Mouse (Mus musculus): ENCODE results near the gene Abcg1.

The Abcg1 gene

DNA sequence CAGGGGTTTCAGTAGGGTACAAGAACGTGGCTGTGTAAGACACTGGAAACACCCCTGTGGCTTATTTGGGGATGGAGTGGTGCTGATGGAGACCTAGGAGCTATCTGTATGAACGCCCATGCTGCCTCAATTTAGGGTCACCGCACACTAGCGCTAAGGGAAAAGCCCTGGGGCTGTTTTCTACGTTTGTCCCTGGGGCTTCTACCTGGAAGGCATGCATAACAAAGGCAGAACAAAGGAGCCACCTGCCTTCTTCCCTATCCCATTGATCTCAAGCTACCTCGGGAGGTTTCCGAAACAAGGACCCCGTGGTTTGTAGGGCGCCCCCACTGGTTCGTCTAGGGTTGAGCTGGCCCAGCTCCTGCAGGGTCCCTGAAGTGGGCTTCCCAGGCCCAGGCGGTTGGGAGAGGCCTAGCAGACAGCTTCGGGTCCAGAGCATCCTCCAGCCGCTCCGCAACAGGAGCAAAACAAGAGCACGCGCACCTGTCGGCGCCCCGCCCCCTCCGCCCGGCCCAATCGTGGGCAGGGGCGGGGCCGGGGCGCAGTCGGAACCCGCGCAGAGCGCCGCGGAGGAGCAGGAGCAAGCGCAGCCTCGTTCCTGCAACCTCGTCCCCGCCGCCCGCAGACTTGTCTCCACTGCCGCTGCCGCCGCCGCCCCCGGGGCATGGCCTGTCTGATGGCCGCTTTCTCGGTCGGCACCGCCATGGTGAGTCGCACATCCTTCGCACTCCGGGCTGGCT is at the start of gene Abcg1:
Gene Abcg1, plus strand, starts transcription at position 525 of the 740 bp plus-strand sequence.
- DNase-seq (ENCODE audit: extremely low spot score, low read depth, low spot score) = no peak

DNA sequence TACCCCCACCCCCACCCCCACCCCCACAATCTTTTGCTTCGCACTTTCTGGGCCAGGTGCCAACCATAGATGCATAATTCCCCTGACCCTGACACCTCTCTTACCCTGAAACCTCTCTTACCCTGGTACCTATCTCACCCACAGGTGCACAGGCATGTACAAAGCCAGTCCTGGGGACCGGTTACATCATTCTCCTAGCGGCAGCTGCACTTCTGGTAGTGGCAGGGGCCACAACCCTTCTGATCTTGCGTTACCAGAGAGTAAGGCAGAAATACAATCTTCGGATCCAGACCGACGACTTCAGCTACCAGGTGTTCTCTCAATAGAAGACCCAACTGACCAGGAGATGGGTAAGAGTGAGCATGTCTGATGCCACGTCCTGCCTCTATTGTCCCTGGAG is 49.1 kb upstream of the Abcg1 start:
- no peak for DNase-seq (ENCODE audit: extremely low spot score, low read depth, low spot score)

DNA sequence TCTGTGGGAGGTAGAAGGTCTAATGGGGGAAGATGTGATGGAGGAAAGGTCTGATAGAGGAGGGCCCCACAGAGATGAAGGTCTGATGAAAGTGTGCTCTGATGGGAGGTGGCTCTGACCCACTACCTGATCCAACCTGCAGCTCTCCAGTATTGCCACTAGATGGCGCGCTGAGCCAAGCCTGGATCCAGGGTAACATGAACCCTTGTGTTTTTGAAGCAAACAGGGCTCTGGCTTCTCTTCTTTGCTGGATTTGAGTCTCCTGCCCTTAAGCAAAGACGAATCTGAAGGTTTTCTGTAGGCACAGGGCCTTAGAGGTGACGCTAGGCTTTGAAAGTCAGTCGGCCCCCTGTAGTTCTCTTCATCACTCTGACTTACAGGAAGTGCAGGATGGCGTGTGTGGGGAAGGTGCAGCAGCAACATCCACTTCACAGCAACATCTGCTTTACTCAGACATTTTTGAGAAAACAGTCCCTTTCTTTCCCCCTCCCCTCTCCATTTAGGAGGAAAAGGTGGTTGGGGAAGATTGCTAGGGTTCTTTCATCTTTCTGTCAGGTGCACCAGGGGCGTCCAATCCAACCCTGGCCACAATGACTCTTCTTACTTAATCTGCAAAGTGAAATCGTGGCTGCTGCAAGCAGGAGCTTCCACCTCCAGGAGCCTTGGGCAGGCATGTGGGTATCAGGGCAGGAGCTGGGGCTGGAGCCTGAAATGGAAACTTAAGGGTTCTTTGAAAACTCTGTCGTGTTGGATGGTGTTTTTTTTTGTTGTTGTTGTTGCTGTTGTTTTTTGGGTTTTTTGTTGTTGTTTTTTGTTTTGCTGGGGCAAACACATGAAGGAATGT is 45.7 kb upstream of the Abcg1 start:
- DNase-seq (ENCODE audit: extremely low spot score, low read depth, low spot score) = peak; percentile 46

DNA sequence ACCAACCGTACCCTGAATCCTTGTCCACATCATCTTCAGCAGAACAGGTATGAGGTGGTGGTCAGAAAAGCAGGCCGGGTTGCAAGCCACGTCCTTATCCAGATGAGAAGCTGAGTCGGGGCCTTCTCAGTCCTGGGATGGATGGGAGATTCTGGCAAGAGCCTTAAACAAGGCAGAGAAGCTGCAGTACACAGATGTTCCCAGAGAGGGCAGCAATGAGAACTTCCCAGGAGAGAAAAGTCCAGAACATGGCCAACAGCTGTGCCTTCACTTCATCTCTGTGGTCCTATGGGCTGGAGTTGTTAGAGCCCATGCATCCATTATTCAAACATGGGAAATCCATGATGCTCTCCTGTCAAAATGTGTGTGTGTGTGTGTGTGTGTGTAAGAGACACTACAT is 39.2 kb upstream of the Abcg1 start:
- DNase-seq (ENCODE audit: extremely low spot score, low read depth, low spot score) = peak; percentile 53

DNA sequence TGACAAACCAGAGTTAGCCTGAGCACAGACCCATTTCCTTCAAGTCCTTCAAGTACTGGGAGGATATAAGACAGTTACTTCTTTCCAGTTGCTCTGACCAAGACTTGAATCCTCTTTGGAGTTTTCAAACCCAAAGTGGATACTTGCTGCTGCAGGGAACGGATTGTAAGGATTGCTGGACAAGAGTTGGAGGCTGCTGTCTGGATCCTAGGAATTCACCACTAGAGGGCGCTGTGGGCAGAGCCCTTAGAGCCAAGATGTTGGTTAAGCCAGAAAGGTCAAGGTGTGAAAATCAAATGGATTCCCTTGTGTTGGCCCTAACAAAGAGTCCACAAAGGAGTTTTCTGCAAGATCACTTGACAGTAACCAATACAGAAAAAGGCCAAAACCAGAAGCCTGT is 38.0 kb upstream of the Abcg1 start:
- peak; percentile 75 for DNase-seq (ENCODE audit: extremely low spot score, low read depth, low spot score)

DNA sequence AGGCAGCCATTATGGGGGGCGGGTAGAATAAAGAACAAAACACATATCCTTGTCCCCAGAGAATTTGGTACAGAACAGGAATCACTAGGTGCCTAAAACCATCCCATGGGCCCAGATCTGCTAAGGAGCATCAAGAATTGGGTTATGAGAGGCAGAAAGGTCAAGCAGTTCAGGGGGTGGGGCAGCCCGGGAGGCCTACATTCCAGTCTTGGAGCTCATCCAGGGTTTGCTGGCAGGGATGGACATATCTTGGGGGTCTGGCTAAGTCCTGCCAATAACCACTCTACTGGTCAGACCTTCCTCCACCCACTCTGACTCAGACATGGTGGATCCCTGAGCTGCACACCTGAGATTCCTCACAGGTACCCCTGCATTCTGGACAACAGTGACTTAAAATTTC is 37.4 kb upstream of the Abcg1 start:
- DNase-seq (ENCODE audit: extremely low spot score, low read depth, low spot score) = no peak

DNA sequence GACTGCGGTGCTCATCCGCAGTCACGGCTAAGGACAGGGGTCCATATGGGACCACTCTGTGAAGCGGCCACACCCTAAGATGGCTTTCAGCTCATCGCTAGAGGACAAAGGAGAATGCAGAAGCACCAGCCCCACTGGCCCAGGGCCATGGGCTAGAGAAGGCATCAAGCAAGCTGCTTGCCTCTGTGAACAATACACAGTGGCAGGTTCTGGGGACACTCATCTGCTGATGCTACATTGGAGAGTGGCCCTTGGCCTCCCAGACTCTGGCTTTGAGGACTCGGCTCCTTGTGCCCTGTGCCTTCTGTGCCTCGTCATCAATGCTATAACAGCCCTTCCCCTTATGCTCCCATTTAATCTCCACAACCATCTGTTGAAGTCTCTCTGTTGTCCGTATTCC is 36.2 kb upstream of the Abcg1 start:
- DNase-seq (ENCODE audit: extremely low spot score, low read depth, low spot score) = no peak

DNA sequence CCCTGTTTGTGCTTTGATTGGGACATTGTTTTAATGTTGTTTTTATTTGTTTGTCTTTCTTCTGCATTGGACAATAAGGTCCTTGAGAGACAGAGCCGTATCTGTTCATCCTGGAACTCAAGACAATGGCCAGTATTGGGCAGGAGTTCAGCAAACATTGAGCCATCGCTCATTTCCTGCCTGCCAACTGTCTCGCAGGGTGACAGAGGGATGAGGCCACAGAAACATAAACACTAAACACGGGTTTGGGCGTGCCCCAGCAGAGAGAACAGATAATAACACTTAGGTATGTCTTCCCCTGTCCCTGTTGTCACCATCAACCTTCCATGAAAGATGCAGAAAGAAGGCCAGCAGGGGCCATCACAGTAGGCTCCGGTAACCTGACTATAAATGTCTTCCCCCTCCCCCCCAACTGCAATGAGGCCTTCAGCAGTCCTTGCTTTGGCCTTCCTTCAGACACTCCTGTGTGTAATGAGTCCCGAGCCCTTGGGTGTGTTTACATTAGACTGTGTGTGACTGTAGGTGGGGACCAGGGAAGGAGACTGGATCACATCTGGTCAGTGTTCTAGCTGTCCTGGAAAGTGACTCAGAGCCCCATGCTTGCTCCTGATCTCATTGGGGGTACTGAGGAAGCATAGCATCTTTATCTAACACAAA is 33.2 kb upstream of the Abcg1 start:
- no peak for DNase-seq (ENCODE audit: extremely low spot score, low read depth, low spot score)

DNA sequence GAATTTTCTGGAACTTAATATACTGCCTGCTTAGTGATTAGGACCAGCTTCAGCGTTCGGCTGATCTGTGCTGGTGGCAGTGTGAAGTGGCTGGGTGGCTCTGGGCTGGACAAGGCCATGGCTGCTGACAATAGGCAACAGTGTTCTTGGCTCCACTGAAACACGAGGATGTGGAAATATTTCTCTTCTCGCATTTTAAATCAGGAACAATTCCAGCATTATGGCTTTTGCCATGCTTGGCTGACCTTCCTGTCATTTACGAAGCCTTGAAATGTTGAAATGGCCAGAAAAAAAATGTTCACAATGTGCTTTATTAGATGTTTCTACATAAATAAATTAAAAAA is 32.7 kb upstream of the Abcg1 start:
- no peak for DNase-seq (ENCODE audit: extremely low spot score, low read depth, low spot score)

DNA sequence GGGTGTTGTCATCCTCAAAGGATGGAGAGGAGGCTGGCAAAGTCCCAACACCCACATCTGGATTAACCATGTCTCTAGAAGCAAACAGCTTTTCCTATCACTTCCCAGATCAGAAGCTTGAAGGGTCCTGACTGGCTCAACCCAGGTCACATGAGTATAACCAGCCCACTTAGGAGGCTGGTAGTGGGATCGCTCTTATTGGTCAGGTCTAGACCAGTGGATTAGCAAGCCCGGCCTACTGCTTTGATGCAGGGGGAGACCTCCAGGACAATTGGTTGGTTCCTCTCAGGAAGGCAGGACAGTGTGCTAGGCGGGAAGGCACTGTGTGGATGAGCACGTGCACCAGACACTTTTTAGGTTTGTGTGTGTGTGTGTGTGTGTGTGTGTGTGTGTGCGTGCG is 30.5 kb upstream of the Abcg1 start:
- DNase-seq (ENCODE audit: extremely low spot score, low read depth, low spot score) = no peak

DNA sequence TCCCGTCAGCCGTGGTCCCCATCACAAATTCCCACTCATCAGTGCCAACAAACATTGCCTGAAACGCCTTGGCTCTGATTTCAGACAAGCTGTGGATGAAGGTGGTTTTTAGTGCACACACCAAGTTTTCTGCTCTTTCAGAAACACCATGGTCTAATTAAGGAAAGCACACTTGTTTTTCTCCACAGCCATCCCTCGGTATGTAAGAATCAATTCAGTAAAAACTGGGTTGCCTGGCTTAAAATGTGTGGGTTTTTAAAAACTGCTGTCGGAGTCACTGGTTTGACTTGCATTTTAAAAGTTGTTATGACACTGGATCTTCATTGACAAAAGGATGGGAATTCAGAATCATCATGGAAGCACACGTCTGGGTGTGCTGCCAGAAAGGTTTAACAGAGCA is 29.8 kb upstream of the Abcg1 start:
- DNase-seq (ENCODE audit: extremely low spot score, low read depth, low spot score) = no peak

DNA sequence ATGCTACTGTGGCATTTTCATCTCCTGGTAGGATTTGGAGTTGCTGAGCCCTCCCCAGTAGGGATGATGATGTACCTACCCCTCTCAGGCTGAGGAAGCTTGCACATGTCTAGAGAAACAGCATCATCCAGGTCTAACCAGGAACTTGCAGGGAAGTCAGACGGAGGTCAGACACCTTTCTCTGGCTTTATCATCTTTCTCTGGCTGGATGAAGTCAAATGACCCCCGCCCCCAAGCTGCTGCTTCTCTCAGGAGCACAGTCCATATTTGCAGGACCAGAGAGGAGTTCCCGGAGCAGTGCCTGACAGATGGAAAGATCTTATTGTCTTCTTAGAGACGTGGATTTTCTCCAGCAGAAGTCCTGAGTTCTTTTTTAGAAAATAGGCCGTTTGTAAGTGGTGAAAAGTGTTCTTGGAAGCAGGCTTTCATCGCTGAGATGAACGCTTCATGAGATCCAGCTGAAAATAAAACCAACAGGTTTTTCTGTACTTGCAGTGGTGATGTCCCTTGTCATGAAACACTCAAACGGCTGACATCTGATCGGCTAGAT is 28.6 kb upstream of the Abcg1 start:
- DNase-seq (ENCODE audit: extremely low spot score, low read depth, low spot score) = no peak

DNA sequence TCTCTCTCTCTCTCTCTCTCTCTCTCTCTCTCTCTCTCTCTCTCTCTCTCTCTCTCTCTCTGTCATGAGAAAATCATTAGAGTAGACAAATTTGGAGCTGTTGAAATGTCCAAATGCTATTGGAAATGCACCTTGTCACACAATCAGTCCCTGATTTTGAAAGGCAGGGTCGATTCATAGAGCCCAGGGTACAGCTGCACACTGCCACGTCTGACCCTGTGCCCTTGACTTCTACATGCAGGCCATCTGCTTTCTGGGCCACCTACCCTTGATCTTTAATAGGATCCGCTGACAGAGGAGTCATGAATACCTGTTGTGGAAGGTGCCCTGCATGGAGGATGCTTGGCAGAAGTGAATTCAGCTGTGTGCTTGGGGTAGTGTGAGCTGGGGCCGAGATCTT is 28.1 kb upstream of the Abcg1 start:
- no peak for DNase-seq (ENCODE audit: extremely low spot score, low read depth, low spot score)

DNA sequence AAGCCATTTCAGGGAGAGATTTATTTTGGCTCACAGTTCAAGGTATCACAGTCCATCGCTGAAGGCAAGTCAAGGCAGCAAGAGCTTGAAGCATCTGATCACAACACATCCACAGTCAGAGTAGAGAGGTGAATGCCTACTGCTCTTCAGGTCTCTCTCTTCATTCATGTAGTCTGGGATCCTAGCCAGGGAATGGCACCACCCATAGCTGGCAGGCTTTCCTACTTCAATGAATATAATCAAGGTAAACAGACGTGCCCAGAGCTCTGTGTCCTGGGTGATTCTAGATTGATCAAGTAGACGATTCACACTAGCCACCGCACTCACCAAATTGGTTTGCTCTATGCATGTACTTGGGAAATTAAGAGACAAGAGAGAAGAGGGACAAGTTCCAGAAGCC is 25.1 kb upstream of the Abcg1 start:
- DNase-seq (ENCODE audit: extremely low spot score, low read depth, low spot score) = no peak

DNA sequence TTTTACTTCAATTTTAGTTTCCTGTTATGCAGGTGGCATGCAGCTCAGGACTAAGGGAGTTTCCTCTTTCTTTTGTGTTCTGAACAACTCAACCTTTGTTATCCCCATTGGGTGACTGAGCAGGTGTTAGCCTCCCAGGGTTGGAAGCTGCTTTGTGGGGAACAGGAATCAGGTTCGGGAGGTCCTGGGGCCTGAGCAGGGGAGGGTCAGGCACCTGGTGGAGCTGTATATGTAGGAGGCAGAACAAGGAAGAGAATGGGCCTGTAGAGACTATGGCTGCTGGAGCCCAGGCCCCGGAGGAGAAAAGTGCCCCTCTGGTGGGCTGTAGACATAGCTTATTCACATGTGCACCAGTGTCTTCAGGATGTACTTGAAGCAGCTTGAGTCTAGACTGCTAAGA is 24.2 kb upstream of the Abcg1 start:
- DNase-seq (ENCODE audit: extremely low spot score, low read depth, low spot score) = no peak

DNA sequence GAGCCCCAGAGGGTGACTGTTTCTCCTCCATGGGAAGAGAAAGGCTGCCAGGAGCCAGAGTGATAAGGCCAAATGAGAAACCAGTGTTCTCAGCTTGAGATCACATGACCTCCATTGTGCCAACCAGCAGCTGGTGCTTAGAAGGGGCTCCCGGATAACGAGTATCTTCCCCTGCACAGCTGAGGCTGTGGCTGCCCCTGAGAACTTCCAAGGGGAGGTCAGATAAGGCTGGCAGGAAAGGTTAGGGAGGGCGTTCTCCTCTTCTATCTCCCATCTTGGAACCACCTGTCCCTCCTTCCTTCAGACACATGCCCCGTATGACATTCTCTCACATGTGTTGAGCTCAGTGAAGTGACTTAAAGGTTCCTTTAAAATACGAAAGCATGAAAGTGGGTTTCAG is 23.3 kb upstream of the Abcg1 start:
- DNase-seq (ENCODE audit: extremely low spot score, low read depth, low spot score) = no peak

DNA sequence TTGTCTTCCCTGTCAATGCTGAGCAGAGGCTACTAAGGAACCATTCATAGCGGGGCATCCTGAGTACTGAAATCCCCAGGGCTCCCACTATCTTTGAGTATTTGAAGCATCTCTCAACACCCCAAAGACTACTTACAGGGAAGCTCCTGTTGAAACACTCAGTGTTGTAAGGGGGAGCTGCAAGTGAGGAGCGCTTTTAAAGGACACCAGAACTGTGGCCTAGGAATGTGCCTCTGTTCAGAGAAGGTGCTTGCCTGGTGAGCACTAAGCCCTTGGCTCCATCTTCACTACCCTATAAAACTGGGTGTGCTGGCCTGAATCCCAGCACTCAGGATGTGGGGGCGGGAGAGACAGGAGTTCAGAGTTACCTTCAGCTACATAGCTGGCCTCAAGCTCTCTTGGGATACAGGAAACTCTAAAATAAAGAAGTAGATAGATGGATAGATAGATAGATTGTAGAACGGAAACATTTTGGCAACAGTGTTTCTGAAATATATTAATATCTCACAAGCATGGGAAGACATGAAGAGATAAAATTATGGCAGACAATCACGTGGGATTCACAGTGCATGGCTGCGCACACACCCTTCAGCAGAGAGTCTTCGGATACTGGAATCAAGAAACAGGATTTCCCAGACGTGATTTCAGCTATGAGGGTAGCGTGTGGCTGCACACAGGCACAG is 22.7 kb upstream of the Abcg1 start:
- DNase-seq (ENCODE audit: extremely low spot score, low read depth, low spot score) = no peak

DNA sequence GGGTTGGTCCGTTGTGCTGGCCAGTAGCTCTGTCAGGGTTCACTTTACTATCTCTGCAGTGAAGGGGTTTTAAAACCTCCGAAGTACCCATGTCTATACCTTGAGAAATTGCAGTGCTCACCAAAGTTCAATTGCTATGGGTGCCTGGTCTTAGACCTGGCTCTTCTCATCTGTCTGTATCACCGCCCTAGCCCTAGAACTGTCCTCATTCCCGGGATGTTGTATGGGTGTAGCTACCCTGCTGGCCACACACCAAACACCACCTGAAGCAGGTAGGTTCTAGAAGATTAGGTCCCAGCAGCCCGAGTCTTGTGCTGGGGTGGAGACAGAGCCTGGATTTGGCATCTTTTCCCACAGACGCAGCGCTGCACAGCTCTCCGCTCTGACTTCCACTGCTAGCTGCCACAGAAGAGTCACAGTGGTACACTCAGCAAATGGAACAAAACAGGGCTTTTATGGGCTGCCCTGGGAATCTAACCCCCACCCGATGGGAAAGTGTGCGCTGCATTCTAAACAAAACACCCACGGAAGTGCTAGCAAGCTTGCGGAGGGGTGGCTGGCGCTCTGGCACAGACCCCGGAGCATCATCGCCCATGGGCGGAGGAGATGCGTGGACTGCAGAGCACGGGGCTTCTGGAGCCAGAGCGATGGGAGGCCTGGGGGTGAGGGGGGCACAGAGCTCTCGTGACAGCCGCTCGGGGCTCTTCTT is 21.2 kb upstream of the Abcg1 start:
- DNase-seq (ENCODE audit: extremely low spot score, low read depth, low spot score) = no peak

DNA sequence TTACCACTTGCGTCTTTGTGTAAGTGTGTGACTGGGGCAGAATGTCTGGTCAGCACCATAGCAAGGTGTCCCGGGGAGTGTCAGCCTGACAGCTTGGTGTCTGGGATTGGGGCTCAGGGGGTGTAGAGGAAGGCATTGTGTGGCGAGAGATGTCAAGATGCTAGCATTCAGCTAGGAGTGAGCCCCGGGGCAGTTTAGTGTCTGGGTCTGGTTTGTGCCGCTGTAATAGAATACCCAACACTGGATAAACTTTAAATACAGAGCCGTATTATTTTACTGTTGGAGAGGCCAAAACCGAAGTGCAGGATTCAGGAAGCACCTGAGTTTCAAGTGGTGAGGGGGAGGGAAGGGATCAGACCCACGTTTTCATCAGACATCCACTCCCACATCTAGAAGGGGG is 20.1 kb upstream of the Abcg1 start:
- DNase-seq (ENCODE audit: extremely low spot score, low read depth, low spot score) = no peak

DNA sequence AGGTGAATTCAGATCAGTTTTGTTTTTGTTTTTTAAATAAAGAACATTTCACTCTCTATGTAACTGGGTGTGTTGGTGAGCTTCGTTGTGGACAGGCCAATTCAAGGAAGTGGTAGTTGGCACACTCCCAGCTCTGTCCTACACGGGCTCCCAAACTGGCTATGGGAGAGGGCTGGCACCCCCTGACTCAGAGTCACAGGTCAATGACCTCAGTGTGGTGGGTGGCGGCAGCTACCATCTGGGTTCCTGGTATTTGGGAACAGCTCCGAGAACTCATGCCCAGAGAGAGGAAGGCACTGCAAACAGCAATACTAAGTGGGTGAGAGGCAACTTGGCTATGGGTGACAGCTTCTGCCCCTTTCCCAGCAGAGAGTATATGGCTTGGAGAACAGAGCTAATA is 19.1 kb upstream of the Abcg1 start:
- no peak for DNase-seq (ENCODE audit: extremely low spot score, low read depth, low spot score)

DNA sequence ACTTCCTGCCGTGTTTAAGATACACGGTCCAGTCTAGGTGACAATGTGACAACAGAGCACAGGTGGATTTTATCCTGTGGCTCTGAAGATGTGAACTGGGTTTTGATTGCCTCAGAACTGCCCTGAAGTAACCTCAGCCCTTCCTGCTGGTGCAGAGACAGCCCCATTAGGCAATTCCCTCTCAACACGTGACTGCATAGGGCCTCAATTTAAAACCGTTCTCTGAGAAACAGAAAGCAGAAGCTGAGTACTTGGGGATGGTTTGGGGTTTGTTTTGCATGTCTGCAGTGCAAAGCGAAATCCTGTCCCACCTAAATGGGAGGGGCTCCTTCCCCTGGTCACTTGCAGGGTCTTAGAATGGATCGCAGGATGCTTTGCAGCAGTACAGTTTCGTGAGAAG is 17.8 kb upstream of the Abcg1 start:
- DNase-seq (ENCODE audit: extremely low spot score, low read depth, low spot score) = no peak
